Mouse (Mus musculus) kidney, adult 9 months (tissue): ENCODE data around the gene Dync1i2.
A peak's percentile ranks its signal among the peaks of the same experiment; 100 is the strongest.

Experiments used
- DNase-seq: peaks from one replicate; pipeline ENCODE4 v3.0.0; 2022

Gene Dync1i2

GRCm38 (mm10) chr2:71273955-71274679 is 62.6 kb downstream of the Dync1i2 start:
- DNase-seq = no peak

DNA sequence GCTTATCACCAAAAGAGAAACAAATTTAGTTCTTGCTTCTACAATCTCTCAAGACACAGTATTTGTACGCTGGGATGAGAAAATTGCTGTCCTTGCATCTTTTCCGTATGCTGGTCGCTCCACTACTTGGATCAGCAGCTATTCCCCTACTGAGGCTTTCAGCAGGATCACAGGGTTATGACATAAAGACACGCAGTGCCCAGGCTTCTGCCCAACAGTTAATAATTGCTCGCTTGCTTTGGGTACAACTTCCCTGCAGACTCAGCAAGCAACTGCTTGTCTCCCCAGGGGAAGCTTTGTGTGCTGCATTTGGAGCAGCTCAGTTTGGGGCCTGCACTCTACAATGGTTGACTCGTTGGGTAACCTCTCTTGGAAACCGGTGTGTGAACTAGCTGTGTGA is 64.2 kb downstream of the Dync1i2 start:
- peak; percentile 57 for DNase-seq

- DNase-seq = no peak
Observed at GRCm38 (mm10) chr2:71278791-71279775, 67.6 kb downstream of the Dync1i2 start.

DNA sequence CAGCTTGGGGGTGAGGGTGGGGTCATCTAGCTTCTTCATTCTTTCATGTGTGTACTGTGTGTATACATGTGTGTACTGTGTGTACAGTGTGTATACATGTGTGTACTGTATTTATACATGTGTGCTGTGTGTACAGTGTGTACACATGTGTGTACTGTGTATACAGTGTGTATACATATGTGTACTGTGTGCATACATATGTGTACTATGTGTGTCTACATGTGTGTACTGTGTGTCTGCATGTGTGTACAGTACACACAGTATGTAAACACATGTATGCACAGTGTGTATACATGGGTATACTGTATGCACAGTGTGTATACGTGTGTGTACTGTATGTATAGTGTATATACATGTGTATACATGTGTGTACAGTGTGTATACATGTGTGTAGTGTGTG is 70.5 kb downstream of the Dync1i2 start:
- DNase-seq = no peak

- peak; percentile 70 for DNase-seq
Observed at GRCm38 (mm10) chr2:71290107-71290775, 78.7 kb downstream of the Dync1i2 start.

GRCm38 (mm10) chr2:71291566-71291965 is 80.1 kb downstream of the Dync1i2 start:
- peak; percentile 52 for DNase-seq

DNA sequence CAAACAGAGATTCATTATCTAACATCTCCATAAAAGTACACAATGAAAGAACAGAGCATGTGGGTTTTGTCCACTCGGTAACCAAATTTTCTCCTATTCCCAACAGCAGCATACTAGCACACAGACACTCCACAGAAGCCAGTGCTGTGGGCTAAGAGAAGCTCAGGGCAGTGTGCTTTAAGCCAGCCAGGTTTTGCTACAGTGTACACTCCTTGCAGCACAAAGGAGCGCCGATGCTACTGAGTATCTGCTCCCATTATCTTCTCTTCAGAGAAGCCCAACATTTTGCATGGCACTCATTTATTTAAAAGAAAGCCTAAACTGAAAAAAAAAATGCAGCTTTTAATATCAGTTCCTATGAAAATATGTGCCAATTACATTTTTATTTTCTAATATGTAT is 82.5 kb downstream of the Dync1i2 start:
- no peak for DNase-seq

- DNase-seq = no peak
Observed at GRCm38 (mm10) chr2:71294489-71294888, 83.0 kb downstream of the Dync1i2 start.

GRCm38 (mm10) chr2:71295844-71296243 is 84.3 kb downstream of the Dync1i2 start:
- no peak for DNase-seq

DNA sequence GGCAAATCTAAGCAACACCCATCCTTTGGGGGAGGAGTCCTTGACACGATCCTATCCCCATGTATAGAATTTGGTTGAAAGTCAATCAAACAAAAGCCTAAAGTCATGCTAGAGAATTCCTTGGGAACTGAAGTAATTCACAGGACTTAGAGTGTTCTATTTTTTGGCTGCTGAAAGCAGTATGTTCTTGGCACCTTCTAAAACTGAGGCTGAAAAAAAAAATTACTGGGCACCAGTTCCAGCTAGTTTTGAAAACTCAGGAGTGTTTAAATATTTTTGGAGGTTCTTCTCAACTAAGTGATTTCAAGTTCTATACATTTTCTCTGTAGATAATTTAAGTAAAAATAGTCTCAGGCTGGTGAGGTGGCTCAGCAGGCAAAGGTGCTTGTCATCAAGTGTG is 86.0 kb downstream of the Dync1i2 start:
- DNase-seq = no peak

- no peak for DNase-seq
Observed at GRCm38 (mm10) chr2:71298729-71299128, 87.2 kb downstream of the Dync1i2 start.

- DNase-seq = peak; percentile 62
Observed at GRCm38 (mm10) chr2:71302156-71302663, 90.7 kb downstream of the Dync1i2 start.

- no peak for DNase-seq
Observed at GRCm38 (mm10) chr2:71303221-71303620, 91.7 kb downstream of the Dync1i2 start.

- DNase-seq = peak; percentile 77
Observed at GRCm38 (mm10) chr2:71304821-71305220, 93.3 kb downstream of the Dync1i2 start.

DNA sequence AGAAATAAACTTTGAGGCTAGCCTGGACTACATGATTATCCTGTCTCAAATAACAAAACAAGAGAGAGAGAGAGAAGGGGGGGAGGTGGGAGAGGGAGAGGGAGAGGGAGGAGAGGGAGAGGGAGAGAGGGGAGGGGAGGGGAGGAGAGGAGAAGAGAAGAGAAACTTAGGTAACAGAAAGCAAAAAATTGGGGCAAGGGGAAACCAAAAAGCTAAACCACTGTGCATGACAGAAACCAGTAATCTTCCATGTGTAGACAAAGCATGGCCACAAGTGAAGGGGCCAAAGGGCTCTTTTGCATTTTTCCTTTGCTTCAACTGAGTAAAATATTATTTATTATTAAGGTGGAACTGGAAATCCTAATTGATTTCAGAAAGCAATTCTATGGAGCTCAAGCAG is 94.9 kb downstream of the Dync1i2 start:
- DNase-seq = no peak

DNA sequence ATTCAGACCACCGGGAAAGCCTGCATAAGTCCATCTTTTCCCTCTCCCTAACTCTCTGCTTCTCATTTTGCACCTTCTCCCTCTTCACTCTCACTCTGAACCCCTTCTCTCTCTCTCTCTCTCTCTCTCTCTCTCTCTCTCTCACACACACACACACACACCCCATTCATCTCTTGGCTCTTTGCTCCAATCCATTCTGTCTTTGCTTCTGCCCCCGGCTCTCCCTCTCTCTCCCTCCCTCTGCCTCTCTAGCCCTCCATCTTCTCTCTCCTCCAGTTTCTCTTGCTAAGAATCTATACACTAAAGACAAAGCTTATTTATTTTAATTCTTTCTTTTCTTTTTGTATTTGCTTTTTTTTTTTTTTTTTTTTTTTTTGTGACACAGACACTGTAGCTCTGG is 98.2 kb downstream of the Dync1i2 start:
- DNase-seq = no peak

DNA sequence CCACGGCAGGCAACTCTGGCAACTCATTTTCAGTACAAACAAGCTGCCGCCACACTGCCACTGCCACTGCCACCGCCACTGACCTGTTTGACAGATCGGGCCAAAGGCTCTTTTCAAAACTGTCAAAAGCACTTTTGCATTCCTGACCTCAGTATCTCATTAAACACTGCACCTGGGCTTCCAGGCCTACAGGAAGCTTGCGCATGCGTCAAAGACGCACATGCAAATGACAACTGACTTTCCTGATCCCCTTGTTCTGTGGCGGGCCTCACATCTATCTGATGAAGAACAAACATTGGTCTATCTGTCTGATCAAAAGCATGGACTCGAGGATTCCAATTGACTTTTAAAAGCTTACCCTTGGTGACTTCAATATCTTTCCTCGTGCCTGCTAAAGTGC is 100.6 kb downstream of the Dync1i2 start:
- no peak for DNase-seq
